Mouse (Mus musculus) heart, postnatal 36 days (tissue): ENCODE data around the gene Pla2g1b. TPM values are rescaled to one million over a fixed set of nuclear protein-coding genes. Genes with fewer than 3 reads are reported as not detected.
"Not testable (repeated sequence)": the region's sequence is repeated elsewhere in the genome, so short reads cannot be mapped to it uniquely, and the experiment has no call there.

Source experiments
- DNase-seq, 2 experiments: peaks; one replicate each; pipeline ENCODE4 v3.0.0; 2021 to 2022
- intact Hi-C: fragments of 180-260 bp; cut with DNase I; formaldehyde crosslinking; loops from one replicate; pipeline ENCODE4 v1.15.1; 2025
- total RNA-seq, 2 experiments: library from RNA; stranded (reverse); gene quantifications; 2 replicates each; pipeline ENCODE4 v1.2.3; 2021

The Pla2g1b gene
- total RNA-seq, 2 experiments from 2014 or later: not detected

DNA sequence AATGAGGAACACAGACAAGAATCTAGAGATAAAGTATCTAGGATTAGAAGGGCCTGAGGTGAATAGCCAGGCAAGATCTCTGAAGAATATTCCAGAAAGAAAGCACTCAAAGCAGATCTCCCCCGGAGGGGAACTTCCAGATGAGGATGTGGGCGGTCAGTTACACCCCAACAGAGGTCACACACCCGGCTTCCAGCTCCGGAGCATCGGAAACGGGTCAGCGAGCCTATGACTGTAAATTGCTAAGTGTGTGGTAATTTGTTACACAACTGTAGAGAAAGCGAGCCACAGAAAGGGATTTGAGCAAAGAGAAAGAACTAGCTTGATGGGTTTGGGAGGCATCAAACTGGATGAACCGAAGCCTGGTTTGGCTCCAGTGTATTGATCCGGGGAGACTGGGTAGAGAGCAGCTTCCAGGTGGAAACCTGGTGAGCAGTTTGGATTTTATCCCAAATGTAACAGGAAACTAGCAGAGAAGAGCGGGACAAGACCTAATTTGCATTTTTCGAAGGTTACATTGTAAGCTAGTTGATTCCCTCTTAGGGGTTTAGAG is 34.4 kb downstream of the Pla2g1b start:
- intact Hi-C loops: no loop called here
- peak in 1 of 2 experiments; percentile 18 for DNase-seq

GRCm38 (mm10) chr5:115503035-115503434 is 37.0 kb downstream of the Pla2g1b start:
- intact Hi-C loops: loop anchor here (1.0 kb wide), 1 partner anchor 55 kb away; no protein-coding TSS in a partner anchor
- no peak for DNase-seq

DNA sequence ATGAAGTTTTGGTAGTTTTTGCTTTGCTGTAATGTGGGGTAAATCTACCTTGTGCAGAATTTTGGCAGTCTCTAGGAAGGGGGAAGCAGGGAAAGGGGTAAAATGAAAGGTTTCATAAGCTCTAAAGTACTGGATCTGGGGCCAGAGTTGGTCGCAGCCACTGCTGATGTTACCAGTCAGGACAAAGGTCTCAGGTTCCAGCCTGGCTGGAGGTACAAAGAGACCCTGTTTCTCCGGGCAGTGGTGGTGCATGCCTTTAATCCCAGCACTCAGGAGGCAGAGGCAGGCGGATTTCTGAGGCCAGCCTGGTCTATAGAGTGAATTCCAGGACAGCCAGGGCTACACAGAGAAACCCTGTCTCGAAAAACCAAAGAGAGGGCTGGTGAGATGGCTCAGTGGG is 39.6 kb downstream of the Pla2g1b start:
- DNase-seq: not testable (repeated sequence)

GRCm38 (mm10) chr5:115506454-115507201 is 40.6 kb downstream of the Pla2g1b start, which contains the start of gene Pxn:
Gene Pxn (plus strand): TSS chr5:115506676.
- intact Hi-C loops: loop anchor here (1.0 kb wide), 2 partner anchors 32 to 50 kb away; no protein-coding TSS in a partner anchor
- peak; percentile 96 to 97 for DNase-seq

More for the DNA sequence above, 39.6 kb downstream of the Pla2g1b start:
- intact Hi-C loops: loop anchor here (1.0 kb wide), 2 partner anchors 33 to 51 kb away; no protein-coding TSS in a partner anchor

- intact Hi-C loops: no loop called here
- DNase-seq: peak; percentile 35 to 55
These were observed 41.4 kb downstream of the Pla2g1b start for GRCm38 (mm10) chr5:115507267-115507980.

DNA sequence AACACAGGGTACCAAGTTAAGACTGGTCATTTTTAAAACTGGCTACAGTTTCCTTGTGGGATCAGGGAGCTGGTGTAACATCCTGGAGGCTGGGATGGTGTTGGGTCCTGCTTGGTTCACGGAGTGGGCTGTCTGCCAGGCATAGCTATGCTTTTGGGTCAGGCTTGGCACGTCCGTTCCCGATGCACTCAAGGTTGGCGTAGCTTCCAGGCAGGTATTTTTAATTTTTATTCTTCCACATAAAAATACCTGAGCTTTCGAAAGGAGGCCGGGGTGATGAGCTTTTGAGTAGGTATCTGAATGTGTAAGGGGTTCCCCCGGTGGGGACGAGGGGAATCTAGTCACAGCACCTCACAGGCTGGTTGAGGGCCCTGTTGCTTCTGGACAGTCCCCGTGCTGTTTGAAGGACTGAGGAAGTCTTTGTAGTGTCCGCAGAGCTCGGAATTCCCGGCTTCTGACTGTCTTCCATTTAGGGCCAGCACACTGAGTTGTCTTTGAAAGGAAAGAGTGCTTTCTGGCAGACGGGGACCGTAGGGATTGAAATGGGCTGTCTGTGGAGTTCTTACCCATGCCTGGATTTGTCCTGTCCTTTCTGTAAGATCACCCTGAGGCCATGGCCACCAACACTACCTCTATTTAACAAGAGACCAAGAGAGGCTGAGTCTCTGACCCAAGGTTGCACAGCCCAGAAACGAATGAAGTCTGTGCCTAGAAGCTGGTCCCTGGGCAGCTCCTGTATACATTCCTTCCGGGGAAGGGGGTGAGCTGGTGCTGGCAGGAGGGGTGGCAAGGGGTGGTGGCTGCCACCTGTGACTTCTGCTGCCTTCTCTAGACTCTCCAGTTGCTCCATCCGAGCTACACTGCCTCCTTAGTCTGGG is 42.2 kb downstream of the Pla2g1b start:
- peak; percentile 62 to 66 for DNase-seq

DNA sequence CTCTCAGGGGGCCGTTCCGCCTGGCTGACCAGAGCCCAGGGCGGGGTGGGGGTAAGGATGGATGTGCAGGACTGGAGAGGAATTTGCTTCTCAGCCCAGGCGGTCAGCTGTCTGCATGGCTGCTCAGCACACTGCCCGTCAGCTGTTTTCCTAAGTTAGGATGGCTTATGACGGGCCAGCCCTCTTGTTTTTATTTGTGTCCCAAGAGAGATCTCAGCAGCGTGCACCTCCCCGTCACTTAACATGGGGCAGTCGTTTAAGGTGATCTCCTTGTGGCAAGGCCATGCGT is 42.7 kb downstream of the Pla2g1b start:
- intact Hi-C loops: no loop called here
- peak; percentile 51 to 67 for DNase-seq

More for the DNA sequence above, 42.2 kb downstream of the Pla2g1b start:
- intact Hi-C loops: no loop called here

DNA sequence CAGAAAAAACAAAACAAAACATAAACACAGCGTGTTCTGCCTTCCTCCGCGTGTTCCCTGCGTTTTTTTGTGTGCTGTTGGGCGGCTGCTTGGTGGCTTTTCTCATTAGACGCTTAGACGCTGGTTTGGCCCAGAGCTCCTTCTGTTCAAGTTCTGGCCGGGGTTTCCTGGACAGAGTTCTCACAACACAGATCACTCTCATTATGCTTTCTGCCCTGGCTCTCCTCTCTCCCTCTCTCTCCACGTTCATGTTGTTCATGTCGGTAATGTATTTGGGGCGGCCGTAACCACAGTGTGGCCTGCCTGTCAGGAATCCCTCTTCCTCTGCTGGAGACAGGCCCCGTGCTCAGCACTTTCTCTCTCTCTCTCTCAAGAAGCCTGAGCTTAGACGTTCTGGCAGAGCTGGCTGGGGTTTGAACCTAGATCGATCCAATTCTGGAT is 43.3 kb downstream of the Pla2g1b start:
- intact Hi-C loops: no loop called here
- DNase-seq: peak; percentile 53 to 58

DNA sequence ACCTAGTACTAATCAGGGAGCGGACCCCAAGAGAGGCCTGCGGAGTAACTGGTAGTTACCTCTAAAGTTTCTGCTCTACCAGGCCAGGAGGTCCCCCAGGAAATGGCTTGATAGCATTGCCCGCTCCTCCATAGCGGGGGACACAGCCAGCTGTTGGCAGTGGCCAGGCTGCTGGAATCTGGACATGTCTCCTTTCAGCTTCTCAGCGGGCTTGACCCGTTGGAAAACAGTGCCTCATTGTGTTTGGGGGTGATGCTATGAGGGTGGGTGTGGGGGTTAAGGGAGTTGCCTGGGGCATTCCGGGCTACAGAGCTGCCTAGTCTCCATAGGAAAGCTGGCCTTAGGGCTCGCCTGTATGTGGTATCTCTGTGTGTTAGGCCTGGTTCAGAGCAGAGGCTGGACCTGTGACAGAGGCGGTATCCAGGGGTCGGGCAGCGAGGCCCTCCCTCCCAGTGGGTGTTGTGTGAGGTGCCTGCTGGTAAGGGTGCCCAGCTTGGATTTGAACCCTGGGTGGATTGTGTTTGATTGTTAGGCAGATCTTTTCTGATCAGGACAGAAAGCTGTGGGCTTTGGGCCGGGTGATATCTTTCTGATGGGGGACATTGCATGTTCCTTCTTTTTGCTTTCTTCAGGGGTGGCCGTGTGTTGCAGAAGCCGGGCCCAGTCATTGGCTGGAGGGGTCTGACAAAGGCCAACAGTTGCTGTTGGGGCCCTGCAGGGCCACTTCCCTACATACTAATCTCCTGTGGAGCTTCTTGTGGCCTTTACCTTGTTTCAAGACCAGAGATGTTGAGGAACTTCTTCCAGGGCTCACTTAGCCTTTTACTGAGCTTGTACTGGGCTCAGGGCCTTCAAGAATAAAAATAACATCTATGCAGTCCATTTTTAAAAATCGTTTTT is 44.0 kb downstream of the Pla2g1b start:
- peak in 1 of 2 experiments; percentile 37 for DNase-seq
- intact Hi-C loops: no loop called here

DNA sequence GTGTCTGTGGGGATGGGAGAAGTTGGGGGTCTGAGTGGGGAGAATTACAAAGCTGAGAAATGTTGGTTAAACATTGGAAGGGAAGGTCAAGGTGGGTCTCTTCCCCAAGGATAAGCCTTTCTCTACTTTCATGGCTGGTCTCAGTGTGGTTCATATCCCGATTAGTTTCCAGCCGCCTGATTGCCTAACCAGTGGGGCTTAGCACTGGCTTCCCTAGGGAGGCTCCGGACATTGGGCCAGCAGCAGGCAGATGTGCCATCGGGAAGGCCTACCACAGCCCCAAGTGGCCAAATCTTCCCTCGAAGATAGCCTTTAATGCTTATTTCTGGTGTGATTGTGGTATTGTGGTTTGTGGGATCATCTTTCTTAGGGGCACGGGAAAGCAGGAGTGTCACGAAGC is 46.3 kb downstream of the Pla2g1b start:
- intact Hi-C loops: no loop called here

GRCm38 (mm10) chr5:115513246-115513645 is 47.2 kb downstream of the Pla2g1b start:
- intact Hi-C loops: no loop called here
- DNase-seq: no peak

More for the DNA sequence above, 46.3 kb downstream of the Pla2g1b start:
- DNase-seq: no peak

GRCm38 (mm10) chr5:115513721-115514120 is 47.7 kb downstream of the Pla2g1b start:
- intact Hi-C loops: no loop called here
- DNase-seq: no peak

DNA sequence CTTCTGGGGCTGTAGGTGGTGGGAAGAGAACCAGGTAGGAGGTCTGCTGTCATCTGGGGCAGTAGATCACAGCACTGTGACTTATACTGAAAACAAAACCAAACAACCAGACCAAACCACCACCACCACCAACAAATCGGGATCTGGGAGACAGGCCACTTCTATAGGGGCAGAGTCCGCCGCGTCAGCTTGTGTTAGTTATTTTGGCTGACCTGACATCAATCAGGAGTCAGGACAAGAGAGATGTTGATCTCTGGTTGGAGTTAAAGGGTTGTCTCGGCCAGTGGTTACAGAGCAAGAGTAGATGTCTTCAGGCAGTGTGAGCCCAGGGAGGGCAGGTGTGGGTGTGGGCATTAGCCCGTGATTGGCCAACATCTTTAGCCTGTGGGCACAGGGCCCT is 48.3 kb downstream of the Pla2g1b start:
- intact Hi-C loops: no loop called here
- DNase-seq: no peak

- intact Hi-C loops: no loop called here
- peak; percentile 71 to 79 for DNase-seq
These were observed 49.0 kb downstream of the Pla2g1b start for GRCm38 (mm10) chr5:115514896-115515587.

DNA sequence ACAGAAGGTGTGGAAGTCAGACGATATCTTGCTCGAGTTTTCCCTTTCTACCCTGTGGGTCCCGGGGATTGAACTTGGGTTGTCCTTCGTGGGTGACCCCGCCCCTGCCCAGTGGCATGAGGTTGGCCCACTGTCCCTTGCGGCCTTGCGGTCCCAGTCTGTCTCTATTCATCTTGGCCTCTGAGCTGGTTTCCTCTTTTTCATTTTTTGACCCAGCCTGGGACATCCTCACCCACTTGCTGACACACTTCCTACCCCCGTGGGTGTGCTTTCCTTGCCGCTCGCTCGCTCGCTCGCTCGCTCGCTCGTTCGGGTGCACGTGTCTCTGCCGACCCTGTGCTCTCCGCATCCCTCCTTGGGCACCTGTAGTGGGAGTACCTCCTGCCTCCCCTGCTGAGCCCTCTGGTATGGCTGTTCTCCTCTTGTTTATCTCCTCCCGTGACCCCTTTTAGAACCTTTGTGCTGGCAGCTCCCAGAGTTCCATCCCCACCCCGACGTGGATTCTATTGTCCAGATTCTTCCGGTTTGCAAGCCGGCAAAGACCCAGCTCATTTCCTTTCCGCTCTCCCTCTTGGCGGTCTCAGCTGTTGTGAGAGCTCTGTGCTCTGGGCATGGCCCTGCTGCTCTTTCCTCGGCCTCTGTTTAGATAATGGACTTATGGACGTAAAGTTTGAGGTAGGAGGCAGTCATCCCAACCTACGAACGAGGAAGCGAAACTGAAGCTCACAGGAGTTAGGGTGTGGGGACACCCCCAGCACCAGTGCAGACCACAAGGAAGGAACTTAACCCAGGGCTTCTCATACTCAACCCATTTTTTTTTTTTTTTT is 50.2 kb downstream of the Pla2g1b start:
- intact Hi-C loops: no loop called here
- DNase-seq: peak; percentile 63 to 67

DNA sequence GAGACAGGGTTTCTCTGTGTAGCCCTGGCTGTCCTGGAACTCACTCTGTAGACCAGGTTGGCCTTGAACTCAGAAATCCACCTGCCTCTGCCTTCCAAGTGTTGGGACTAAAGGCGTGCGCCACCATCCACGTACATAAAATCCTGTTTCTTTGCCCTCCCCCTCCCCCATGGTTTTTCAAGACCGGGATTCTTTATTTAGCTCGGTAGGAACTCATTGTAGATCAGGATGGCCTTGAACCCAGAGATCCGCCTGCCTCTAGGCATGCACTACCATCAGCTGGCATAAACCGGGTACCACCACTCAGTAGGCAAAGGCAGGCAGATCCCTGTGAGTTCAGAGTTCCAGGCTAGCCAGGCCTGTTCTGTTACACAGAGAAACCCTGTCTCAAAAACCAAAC is 50.8 kb downstream of the Pla2g1b start:
- intact Hi-C loops: no loop called here
- no peak for DNase-seq

DNA sequence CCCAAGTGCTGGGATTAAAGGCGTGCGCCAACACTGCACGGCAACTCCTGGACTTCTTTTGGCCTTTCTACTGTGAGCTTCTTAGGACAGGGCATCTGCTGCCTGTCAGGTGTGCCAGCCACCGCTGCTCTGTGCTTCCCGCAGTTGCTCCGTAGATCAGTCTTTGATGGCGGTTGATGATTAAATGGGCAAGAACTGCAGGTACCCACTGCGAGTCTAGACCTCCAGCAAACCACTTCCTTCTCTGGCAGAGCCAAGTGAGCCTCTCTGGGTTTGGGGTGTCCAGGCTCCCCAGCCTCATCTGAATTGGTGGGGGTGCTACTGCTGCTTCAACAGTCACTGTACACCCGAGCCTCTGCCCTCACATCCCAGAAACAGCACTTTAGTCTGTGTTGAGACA is 51.4 kb downstream of the Pla2g1b start:
- intact Hi-C loops: no loop called here
- no peak for DNase-seq

DNA sequence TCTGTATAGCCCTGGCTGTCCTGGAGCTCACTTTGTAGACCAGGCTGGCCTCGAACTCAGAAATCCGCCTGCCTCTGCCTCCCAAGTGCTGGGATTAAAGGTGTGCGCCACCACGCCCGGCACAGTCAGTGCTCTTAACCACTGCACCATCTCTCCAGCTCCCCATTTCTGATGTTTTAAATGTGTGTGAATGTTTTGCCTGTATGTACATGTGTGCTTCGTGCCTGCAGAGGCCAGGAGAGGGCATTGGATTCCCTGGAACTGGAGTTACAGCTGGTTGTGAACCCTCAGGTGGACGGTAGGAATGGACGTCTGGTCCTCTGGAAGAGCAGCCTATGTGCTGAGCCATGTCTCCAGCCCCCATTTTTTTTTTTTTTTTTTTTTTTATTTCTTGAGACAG is 52.2 kb downstream of the Pla2g1b start:
- intact Hi-C loops, DNase-seq: not testable (repeated sequence)
